Mouse (Mus musculus) limb, embryonic 12.5 days (tissue): Measurements from ENCODE around the gene Pde4dip. TPM values are rescaled to one million over a fixed set of nuclear protein-coding genes. Genes with fewer than 3 reads are reported as not detected.

ENCODE experiments used
- microRNA-seq: library from miRNA; unstranded; fragments of <30 nt; microRNA quantifications from one replicate; pipeline ENCODE4, GENCODE M21; 2017
- polyA plus RNA-seq: library from polyadenylated mRNA; unstranded; fragments of >200 nt; fragmentation: Nextera tagmentation; extraction: Ambion mirVana; gene quantifications from 2 replicates; pipeline ENCODE4 v1.2.1, GENCODE M21; 2016

The Pde4dip gene
- polyA plus RNA-seq, 1 experiment from 2014 or later: 31.9 TPM

Small RNAs within 50 kb of the gene (microRNA-seq; reads per million reads assigned to microRNA genes)
- not detected for gene Mir7225

Other genes with a start within 250 kb of the Pde4dip start
- 6.2 and 7.1 TPM in 2 replicates for gene Prkab2, start 230.5 kb downstream of the Pde4dip start, polyA plus RNA-seq
- not detected in 2 replicates for gene Gm17651, start 214.0 kb downstream of the Pde4dip start, polyA plus RNA-seq
- 122 and 130 TPM in 2 replicates for gene Sec22b, start 12.5 kb upstream of the Pde4dip start, polyA plus RNA-seq
- 35.7 and 41.6 TPM in 2 replicates for gene Notch2, start 124.8 kb upstream of the Pde4dip start, polyA plus RNA-seq